In genomic region chr5:108700346-108700745, GRCm38 (mm10) we compare ENCODE assay signal across 10 mouse cellular contexts. TPM values are rescaled to one million over a fixed set of nuclear protein-coding genes. Genes with fewer than 3 reads are reported as not detected.
A peak's percentile ranks its signal among the peaks of the same experiment; 100 is the strongest.
DNase-seq lines count a peak whose midpoint lies in the region; ATAC-seq lines count a peak whose summit lies in the region.
"Had no signal": no experiment of that assay in that cellular context is flagged by ENCODE, and none has a peak within 500 bp of the region (broad histone marks: within the 10 kb centered on the region; RNA-seq: fewer than 3 reads in every experiment).

No protein-coding gene starts in this region.

- peaks cover 79% of the 10 kb centered on the region for H3K4me1 ChIP-seq in forebrain, embryonic 10.5 days
- H3K4me1 ChIP-seq in forebrain, embryonic 11.5 days (replicated peaks; ENCODE audit: control insufficient read depth, insufficient read depth, low read length) = peaks cover 16% of the 10 kb centered on the region
- peaks cover 84% of the 10 kb centered on the region for H3K4me1 ChIP-seq in kidney, embryonic 15.5 days
- peaks cover 13% of the 10 kb centered on the region for H3K4me1 ChIP-seq in embryonic facial prominence, embryonic 14.5 days (ENCODE audit: control insufficient read depth, insufficient read depth, low read length)
- H3K4me1 ChIP-seq in limb, embryonic 15.5 days = peaks cover 80% of the 10 kb centered on the region

- H3K4me2 ChIP-seq in forebrain, embryonic 11.5 days (ENCODE audit: low read depth, low read length, severe bottlenecking) = no peak overlapping the region
- no peak overlapping the region for H3K4me2 ChIP-seq in kidney, embryonic 15.5 days
- H3K4me2 ChIP-seq in embryonic facial prominence, embryonic 14.5 days (ENCODE audit: low read depth, low read length) = no peak overlapping the region
- no peak overlapping the region for H3K4me2 ChIP-seq in limb, embryonic 15.5 days

- H3K9ac ChIP-seq in forebrain, embryonic 11.5 days (ENCODE audit: low read length) = no peak overlapping the region
- no peak overlapping the region for H3K9ac ChIP-seq in kidney, embryonic 15.5 days
- H3K9ac ChIP-seq in embryonic facial prominence, embryonic 14.5 days (ENCODE audit: low read depth, low read length) = no peak overlapping the region
- 0 out of 2 replicates have a peak overlapping the region, but pooled peaks have one; percentile 20 for H3K9ac ChIP-seq in limb, embryonic 15.5 days

- no peak overlapping the region for H3K4me3 ChIP-seq in forebrain, embryonic 10.5 days
- no peak overlapping the region for H3K4me3 ChIP-seq in forebrain, embryonic 11.5 days (ENCODE audit: low read depth, low read length)
- H3K4me3 ChIP-seq in kidney, embryonic 15.5 days (replicated peaks) = no peak overlapping the region
- H3K4me3 ChIP-seq in embryonic facial prominence, embryonic 14.5 days (ENCODE audit: low read depth, low read length) = no peak overlapping the region
- no peak overlapping the region for H3K4me3 ChIP-seq in limb, embryonic 15.5 days

- no peak for DNase-seq in forebrain, embryonic 10.5 days (ENCODE audit: extremely low spot score, low spot score)
- DNase-seq in forebrain, embryonic 11.5 days (ENCODE audit: low spot score) = no peak
- no peak for DNase-seq in kidney, adult 8-10 months
- no peak for DNase-seq in embryonic facial prominence, embryonic 14.5 days (ENCODE audit: low spot score)
- DNase-seq in layer of hippocampus, postnatal 10 days (ENCODE audit: low spot score in 2 of 2) = no peak
- DNase-seq: adrenal gland, postnatal 14 days had no signal

- H3K27me3 ChIP-seq in forebrain, embryonic 10.5 days (ENCODE audit: poor library complexity, severe bottlenecking) = peaks cover 10% of the 10 kb centered on the region; the same call in 1 of the 2 replicates
- no peaks in the 10 kb centered on the region for H3K27me3 ChIP-seq in forebrain, embryonic 11.5 days (ENCODE audit: control insufficient read depth, insufficient read depth, low read length)
- H3K27me3 ChIP-seq in kidney, embryonic 15.5 days = no peaks in the 10 kb centered on the region
- no peaks in the 10 kb centered on the region for H3K27me3 ChIP-seq in embryonic facial prominence, embryonic 14.5 days (replicated peaks; ENCODE audit: control insufficient read depth, insufficient read depth, low read length)
- no peaks in the 10 kb centered on the region for H3K27me3 ChIP-seq in limb, embryonic 15.5 days

- no peaks in the 10 kb centered on the region for H3K9me3 ChIP-seq in forebrain, embryonic 10.5 days
- no peaks in the 10 kb centered on the region for H3K9me3 ChIP-seq in forebrain, embryonic 11.5 days (ENCODE audit: control insufficient read depth, low read length)
- no peaks in the 10 kb centered on the region for H3K9me3 ChIP-seq in kidney, embryonic 15.5 days (replicated peaks)
- no peaks in the 10 kb centered on the region for H3K9me3 ChIP-seq in embryonic facial prominence, embryonic 14.5 days (ENCODE audit: control insufficient read depth, low read length)
- H3K9me3 ChIP-seq in limb, embryonic 15.5 days = no peaks in the 10 kb centered on the region

- peaks cover 63% of the 10 kb centered on the region for H3K36me3 ChIP-seq in forebrain, embryonic 10.5 days (replicated peaks)
- no peaks in the 10 kb centered on the region; the same call in none of the 2 replicates for H3K36me3 ChIP-seq in forebrain, embryonic 11.5 days (ENCODE audit: control insufficient read depth, insufficient read depth, low read length)
- peaks cover 10% of the 10 kb centered on the region for H3K36me3 ChIP-seq in kidney, embryonic 15.5 days
- H3K36me3 ChIP-seq in embryonic facial prominence, embryonic 14.5 days (ENCODE audit: control insufficient read depth, insufficient read depth, low read length) = peaks cover 16% of the 10 kb centered on the region
- peaks cover 19% of the 10 kb centered on the region for H3K36me3 ChIP-seq in limb, embryonic 15.5 days

- 77% methylated on average over 3 of the region's 3 CpGs for WGBS in forebrain, embryonic 10.5 days
- WGBS in forebrain, embryonic 11.5 days = 44% methylated on average over 3 of the region's 3 CpGs
- WGBS in kidney, embryonic 15.5 days = 30% methylated on average over 3 of the region's 3 CpGs
- WGBS in embryonic facial prominence, embryonic 14.5 days = 17% methylated on average over 3 of the region's 3 CpGs
- 48% methylated on average over 3 of the region's 3 CpGs for WGBS in limb, embryonic 15.5 days

- no peak for ATAC-seq in forebrain, embryonic 11.5 days (replicated peaks; ENCODE audit: low FRiP score)
- 0 out of 2 replicates have a peak, but pooled peaks have one; percentile 9 for ATAC-seq in kidney, embryonic 15.5 days (replicated peaks; ENCODE audit: low FRiP score)
- no peak for ATAC-seq in embryonic facial prominence, embryonic 14.5 days (ENCODE audit: low read depth)
- peak; percentile 42; the same call in 1 of the 2 replicates for ATAC-seq in limb, embryonic 15.5 days (ENCODE audit: insufficient number of reproducible peaks, low FRiP score, low TSS enrichment, low read depth)
- no peak for ATAC-seq in CD4-positive, CD25-positive, alpha-beta regulatory T cell, adult 4 months

- 0 out of 2 replicates have a peak overlapping the region, but pooled peaks have one; percentile 20 for H3K27ac ChIP-seq in forebrain, embryonic 10.5 days
- H3K27ac ChIP-seq in forebrain, embryonic 11.5 days (ENCODE audit: low read depth, low read length) = no peak overlapping the region
- H3K27ac ChIP-seq in kidney, embryonic 15.5 days = peak overlapping the region; percentile 62
- peak overlapping the region; percentile 76; the same call in 1 of the 2 replicates for H3K27ac ChIP-seq in embryonic facial prominence, embryonic 14.5 days (replicated peaks; ENCODE audit: low read depth, low read length)
- H3K27ac ChIP-seq in limb, embryonic 15.5 days = peak overlapping the region; percentile 73
- H3K27ac ChIP-seq: macrophage had no signal

RNA-seq across cellular contexts. Expression of gene Fgfrl1, which starts 8.2 kb away (rescaled TPM):
- polyA plus RNA-seq in forebrain, embryonic 10.5 days (2016; fragmentation: Nextera tagmentation; extraction: Ambion mirVana) = 10.4 and 12.3 TPM in 2 replicates
- polyA plus RNA-seq in forebrain, embryonic 11.5 days (2014; fragmentation: Nextera tagmentation; extraction: Ambion mirVana) = 22.0 and 24.5 TPM in 2 replicates
- 26.8 and 27.4 TPM in 2 replicates for polyA plus RNA-seq in kidney, embryonic 15.5 days (2015; fragmentation: Nextera tagmentation; extraction: Ambion mirVana)
- 42.3 and 45.1 TPM in 2 replicates for polyA plus RNA-seq in embryonic facial prominence, embryonic 14.5 days (2014; fragmentation: Nextera tagmentation; extraction: Ambion mirVana)
- polyA plus RNA-seq in limb, embryonic 15.5 days (2015; fragmentation: Nextera tagmentation; extraction: Ambion mirVana) = 32.0 and 36.1 TPM in 2 replicates
- polyA plus RNA-seq in CD4-positive, CD25-positive, alpha-beta regulatory T cell, adult 4 months (2017; shearing (Covaris generic)) = under 1 TPM in 1 of 2 experiments, not detected in 1; 0.67 TPM
- total RNA-seq in layer of hippocampus, postnatal 10 days (2021) = 10 to 100 TPM; 18.5 to 22.5 TPM

RNA-seq across cellular contexts. Expression of gene Slc26a1, which starts 25.0 kb away (rescaled TPM):
- 0.77 and 1.0 TPM in 2 replicates for polyA plus RNA-seq in forebrain, embryonic 10.5 days (2016; fragmentation: Nextera tagmentation; extraction: Ambion mirVana)
- polyA plus RNA-seq in forebrain, embryonic 11.5 days (2014; fragmentation: Nextera tagmentation; extraction: Ambion mirVana) = 1.1 and 1.5 TPM in 2 replicates
- 4.3 and 4.9 TPM in 2 replicates for polyA plus RNA-seq in kidney, embryonic 15.5 days (2015; fragmentation: Nextera tagmentation; extraction: Ambion mirVana)
- 1.2 and 1.6 TPM in 2 replicates for polyA plus RNA-seq in embryonic facial prominence, embryonic 14.5 days (2014; fragmentation: Nextera tagmentation; extraction: Ambion mirVana)
- 0.56 and 0.81 TPM in 2 replicates for polyA plus RNA-seq in limb, embryonic 15.5 days (2015; fragmentation: Nextera tagmentation; extraction: Ambion mirVana)
- under 1 TPM; 0.16 to 0.20 TPM for polyA plus RNA-seq in CD4-positive, CD25-positive, alpha-beta regulatory T cell, adult 4 months (2017; shearing (Covaris generic))
- 1 to 10 TPM; 2.6 to 3.2 TPM for total RNA-seq in layer of hippocampus, postnatal 10 days (2021)
- polyA plus RNA-seq: macrophage had no signal

RNA-seq across cellular contexts. Expression of gene Dgkq, which starts 30.9 kb away (rescaled TPM):
- polyA plus RNA-seq in forebrain, embryonic 10.5 days (2016; fragmentation: Nextera tagmentation; extraction: Ambion mirVana) = 11.3 and 13.3 TPM in 2 replicates
- polyA plus RNA-seq in forebrain, embryonic 11.5 days (2014; fragmentation: Nextera tagmentation; extraction: Ambion mirVana) = 13.6 and 13.9 TPM in 2 replicates
- polyA plus RNA-seq in kidney, embryonic 15.5 days (2015; fragmentation: Nextera tagmentation; extraction: Ambion mirVana) = 10.3 and 12.6 TPM in 2 replicates
- polyA plus RNA-seq in embryonic facial prominence, embryonic 14.5 days (2014; fragmentation: Nextera tagmentation; extraction: Ambion mirVana) = 9.6 and 9.8 TPM in 2 replicates
- polyA plus RNA-seq in limb, embryonic 15.5 days (2015; fragmentation: Nextera tagmentation; extraction: Ambion mirVana) = 15.7 and 17.1 TPM in 2 replicates
- 1 to 10 TPM; 5.2 to 7.0 TPM for polyA plus RNA-seq in CD4-positive, CD25-positive, alpha-beta regulatory T cell, adult 4 months (2017; shearing (Covaris generic))
- total RNA-seq in layer of hippocampus, postnatal 10 days (2021) = 10 to 100 TPM; 56.4 to 61.2 TPM

RNA-seq across cellular contexts. Expression of gene Idua, which starts 40.2 kb away (rescaled TPM):
- 10.2 and 11.0 TPM in 2 replicates for polyA plus RNA-seq in forebrain, embryonic 10.5 days (2016; fragmentation: Nextera tagmentation; extraction: Ambion mirVana)
- 11.5 and 11.6 TPM in 2 replicates for polyA plus RNA-seq in forebrain, embryonic 11.5 days (2014; fragmentation: Nextera tagmentation; extraction: Ambion mirVana)
- 10.2 and 11.1 TPM in 2 replicates for polyA plus RNA-seq in kidney, embryonic 15.5 days (2015; fragmentation: Nextera tagmentation; extraction: Ambion mirVana)
- 13.6 and 14.5 TPM in 2 replicates for polyA plus RNA-seq in embryonic facial prominence, embryonic 14.5 days (2014; fragmentation: Nextera tagmentation; extraction: Ambion mirVana)
- polyA plus RNA-seq in limb, embryonic 15.5 days (2015; fragmentation: Nextera tagmentation; extraction: Ambion mirVana) = 17.8 TPM in 2 replicates
- polyA plus RNA-seq in CD4-positive, CD25-positive, alpha-beta regulatory T cell, adult 4 months (2017; shearing (Covaris generic)) = 10 to 100 TPM; 22.1 to 56.4 TPM
- total RNA-seq in layer of hippocampus, postnatal 10 days (2021) = 1 to 10 TPM; 8.6 to 9.4 TPM

Comparison
In these comparisons a context has a peak if more than half of its experiments do, and no peak if none do; other contexts are left out.
1. ATAC-seq: peak in kidney, embryonic 15.5 days (single experiment) and limb, embryonic 15.5 days (single experiment); none in forebrain, embryonic 11.5 days (single experiment), embryonic facial prominence, embryonic 14.5 days (single experiment) and CD4-positive, CD25-positive, alpha-beta regulatory T cell, adult 4 months (single experiment).